Mouse (Mus musculus) B cell, adult (primary cell): ENCODE results near the gene Ccdc66. TPM values are rescaled to one million over a fixed set of nuclear protein-coding genes. Genes with fewer than 3 reads are reported as not detected.

Experiments
- total RNA-seq: library from RNA; stranded (reverse); gene quantifications from 4 replicates; pipeline ENCODE4 v1.2.4, GENCODE M21; 2023; ENCODE audit not compliant: inconsistent age

Ccdc66 gene
- 12.8 to 18.6 TPM (median 16.7 TPM) in 4 replicates for total RNA-seq

GRCm38 (mm10) chr14:27507894-27508643, at the start of gene Ccdc66:
TSS of gene Ccdc66 (minus strand) at chr14:27508460.

Other genes with a start within 250 kb of the Ccdc66 start
- gene Fam208a, start 79.6 kb downstream of the Ccdc66 start, total RNA-seq, result 43.8 to 48.2 TPM (median 45.7 TPM) in 4 replicates
- gene Erc2, start 114.0 kb upstream of the Ccdc66 start, total RNA-seq, result not detected in 4 replicates